Mouse (Mus musculus) large intestine, adult 2 months (tissue): ENCODE measurements around the gene Zfp507. TPM values are rescaled to one million over a fixed set of nuclear protein-coding genes. Genes with fewer than 3 reads are reported as not detected.

Experiments
- DNase-seq: peaks from one replicate; pipeline ENCODE4 v3.0.0-alpha.2; 2012; ENCODE audit warnings: low read depth, low spot score
- WGBS: fragments of 180-500 bp; shearing (Covaris S2); methylation state at CpG from one replicate; pipeline ENCODE4 v1.1.7; 2018; 5-methylcytosine and 5-hydroxymethylcytosine counted together
- polyA plus RNA-seq: library from polyadenylated mRNA; depleted of rRNA; stranded (reverse); fragments of >200 nt; gene quantifications from 2 replicates; pipeline ENCODE4 v1.2.3, GENCODE M21; 2012; rRNA removed

The Zfp507 gene
- polyA plus RNA-seq = 3.6 and 5.4 TPM in 2 replicates

DNA sequence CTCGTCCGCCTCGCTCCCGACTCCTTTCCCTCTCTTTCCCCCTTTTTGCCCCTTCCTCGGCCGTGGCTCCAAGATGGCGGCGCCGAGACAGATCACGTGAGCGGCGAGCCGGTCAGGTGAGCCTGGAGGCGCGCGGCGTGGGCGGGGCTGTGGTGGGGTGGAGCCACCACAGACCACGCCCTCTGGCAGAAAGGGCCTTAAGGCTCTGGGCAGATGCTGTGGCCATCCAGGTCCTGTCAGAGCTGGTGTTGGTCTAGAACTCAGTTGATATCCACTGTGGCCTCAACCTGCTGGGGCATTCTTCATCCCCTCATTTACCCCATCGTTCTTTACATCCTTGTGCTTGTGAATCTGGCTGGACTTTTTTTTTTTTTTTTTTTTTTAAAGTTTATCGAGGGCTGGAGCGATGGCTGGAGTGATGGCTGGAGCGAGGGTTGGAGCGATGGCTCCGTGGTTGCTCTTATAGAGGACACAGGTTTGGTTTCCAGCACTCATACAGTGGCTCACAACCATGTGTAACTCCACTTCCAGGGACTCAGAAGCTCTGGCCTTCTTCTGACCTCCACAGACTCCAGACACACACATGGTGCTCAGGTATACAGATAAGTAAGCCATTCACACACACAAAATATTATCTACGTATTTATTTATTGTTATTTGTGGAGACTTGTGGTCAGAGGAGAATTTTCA is at the start of gene Zfp507:
Gene Zfp507 (minus strand): TSS at position 98 of the 690 bp plus-strand sequence.
- 17% methylated on average over 26 of the region's 26 CpGs for WGBS
- DNase-seq = peak; percentile 46

DNA sequence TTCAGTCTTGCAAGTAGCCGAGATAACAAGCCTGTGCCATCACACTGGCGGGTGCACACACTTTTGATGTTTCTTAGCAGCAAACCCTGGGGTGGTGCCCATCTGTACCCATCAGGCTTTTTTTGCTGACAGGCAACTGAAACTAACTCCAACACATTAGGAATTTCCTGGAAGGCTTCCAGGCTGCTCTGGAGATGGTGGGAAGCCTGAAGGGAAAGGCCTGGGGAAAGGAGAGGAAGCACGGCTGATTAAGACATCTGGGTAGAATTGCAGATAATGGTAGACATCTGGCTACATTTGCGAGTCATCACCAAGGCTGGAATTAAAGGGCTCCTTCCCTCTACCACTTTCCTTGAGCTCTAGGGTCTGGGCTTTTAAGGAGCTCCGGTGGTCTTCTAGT is 47.6 kb upstream of the Zfp507 start:
- 82% methylated on average over 5 of the region's 5 CpGs for WGBS
- DNase-seq = no peak

DNA sequence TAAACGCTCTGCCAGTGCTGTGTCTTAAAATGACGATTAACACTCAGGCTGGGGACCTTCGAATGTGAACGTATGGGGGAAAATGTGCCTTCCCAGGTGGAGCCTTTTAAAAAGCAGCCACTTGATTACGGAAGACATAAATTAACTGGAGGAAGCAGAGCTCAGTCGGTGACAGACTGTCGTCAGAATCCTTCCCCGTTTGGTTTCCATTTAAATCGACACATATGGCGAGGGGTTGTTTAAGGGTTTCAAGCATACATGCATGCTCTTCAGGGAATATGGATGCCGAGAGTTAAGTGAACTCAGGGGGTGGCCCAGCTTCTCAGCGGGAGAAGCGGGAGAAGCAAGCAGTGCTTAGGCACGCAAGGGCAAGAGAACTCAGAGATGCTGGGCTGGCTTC is 45.7 kb upstream of the Zfp507 start:
- 56% methylated on average over 14 of the region's 14 CpGs for WGBS
- no peak for DNase-seq

DNA sequence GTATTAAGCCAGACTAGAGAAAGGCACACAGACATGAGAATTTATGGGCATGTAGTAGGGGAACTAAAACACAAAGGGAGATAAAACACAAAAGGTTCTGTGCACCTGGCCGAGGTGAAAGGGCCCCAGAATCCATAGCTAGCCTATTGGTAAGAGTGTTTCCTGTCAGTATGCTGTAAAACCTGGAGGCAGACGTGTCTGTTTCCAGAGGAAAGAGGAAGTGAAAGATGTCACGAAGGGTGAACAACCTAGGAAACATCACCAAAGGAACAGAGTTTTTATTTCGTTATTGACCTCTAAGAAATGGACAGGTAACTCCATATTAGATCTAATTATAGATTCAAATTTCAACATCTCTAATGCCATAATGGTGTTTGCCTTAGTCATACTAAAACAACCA is 37.7 kb upstream of the Zfp507 start:
- DNase-seq = no peak
- 51% methylated on average over 4 of the region's 4 CpGs for WGBS

DNA sequence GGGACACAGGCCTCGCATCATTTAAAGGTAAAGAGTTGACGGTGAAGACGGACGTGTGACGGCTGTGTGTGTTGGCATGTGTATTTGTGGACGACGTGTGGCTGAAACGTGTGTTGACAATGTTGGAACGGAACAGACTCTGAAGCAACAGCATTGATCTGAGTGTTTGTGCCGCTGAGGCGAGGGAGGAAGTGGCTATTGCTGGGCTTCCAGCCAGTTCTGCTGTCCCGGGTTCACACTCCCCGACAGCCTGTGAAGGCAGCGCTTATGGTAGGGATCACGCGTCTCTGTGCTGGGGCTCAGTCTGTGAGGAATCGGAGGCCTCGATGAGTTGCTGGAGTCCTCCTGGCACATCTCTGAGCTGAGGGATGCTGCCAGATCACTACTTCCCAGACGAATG is 34.0 kb upstream of the Zfp507 start:
- DNase-seq = no peak

DNA sequence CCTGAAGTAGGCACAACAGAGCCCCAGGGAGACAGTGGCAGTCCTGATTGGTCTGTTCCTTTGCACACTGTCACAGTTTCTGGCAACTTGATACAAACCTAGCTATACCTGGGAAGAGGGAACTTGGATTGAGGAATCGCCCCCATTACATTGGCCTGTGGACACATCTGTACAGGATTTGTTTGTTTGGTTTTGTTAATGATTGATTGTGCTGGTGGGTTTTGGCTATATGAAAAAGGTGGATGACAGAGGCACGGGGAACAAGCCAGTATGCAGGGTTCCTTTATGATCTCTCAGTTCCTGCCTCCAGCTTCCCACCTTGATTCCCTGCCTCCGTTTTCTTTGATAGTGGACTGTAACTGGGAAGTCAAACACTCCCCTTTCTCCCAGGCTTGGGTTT is 33.6 kb upstream of the Zfp507 start:
- 43% methylated on average over 3 of the region's 3 CpGs for WGBS
- DNase-seq = no peak

More for the DNA sequence above, 34.0 kb upstream of the Zfp507 start:
- 57% methylated on average over 19 of the region's 19 CpGs for WGBS

DNA sequence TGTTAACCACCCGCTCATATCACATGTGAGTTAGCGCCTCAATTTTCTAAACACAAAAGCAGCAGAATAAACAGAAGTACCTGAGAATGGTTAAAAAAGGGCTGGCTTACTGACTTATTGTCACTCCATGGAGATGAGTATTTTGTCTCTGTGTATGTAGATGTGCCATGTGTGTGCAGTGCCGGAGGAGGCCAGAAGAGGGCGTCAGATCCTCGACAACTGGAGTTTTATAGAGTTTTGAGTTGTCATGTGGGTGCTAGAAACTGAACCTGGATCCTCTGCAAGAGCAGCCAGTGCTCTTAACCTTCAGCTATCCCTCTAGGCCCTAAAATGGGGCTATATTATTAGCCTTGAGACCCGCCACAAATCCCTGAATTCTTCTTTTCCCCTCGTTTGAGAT is 27.3 kb upstream of the Zfp507 start:
- DNase-seq = no peak
- WGBS = 81% methylated on average over 7 of the region's 7 CpGs

DNA sequence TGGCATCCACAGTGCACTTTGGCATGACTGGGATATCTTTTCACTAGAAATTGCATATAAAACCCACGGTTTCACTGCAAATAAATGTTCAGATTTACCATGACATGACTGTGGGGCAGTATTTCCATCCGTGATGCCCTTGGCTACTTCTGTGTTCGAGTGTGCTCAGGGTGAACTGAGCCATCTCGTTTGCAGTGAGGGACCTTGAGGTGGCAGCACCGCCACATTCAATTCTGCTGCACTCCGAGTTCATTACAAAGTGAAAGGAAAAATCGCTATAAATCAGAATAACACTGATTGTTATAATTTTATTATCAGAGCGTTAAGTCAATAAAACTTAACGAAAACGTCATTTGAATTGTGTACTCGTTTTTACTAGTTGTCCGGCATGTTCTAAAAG is 21.1 kb upstream of the Zfp507 start:
- 66% methylated on average over 12 of the region's 12 CpGs for WGBS
- DNase-seq = no peak

DNA sequence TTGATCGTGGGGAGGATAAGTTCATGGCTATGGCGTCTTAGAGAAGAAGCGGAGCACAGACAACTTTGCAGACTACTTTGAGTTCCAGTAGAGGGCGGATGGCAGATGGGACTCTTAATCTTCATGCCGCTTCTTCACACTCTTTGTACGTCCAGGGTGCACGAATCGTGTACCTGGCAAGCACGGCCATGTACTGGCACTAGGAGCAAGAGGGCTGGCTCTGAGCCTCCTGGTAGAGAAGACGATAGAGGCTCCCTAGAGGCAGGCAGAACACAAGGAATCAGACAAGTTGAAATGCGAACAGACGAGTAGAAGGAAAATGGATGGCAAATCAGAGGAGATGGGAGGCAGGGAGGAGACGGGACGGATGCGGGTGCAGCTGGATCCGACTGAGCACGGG is 19.5 kb upstream of the Zfp507 start:
- DNase-seq = no peak
- 86% methylated on average over 17 of the region's 17 CpGs for WGBS

DNA sequence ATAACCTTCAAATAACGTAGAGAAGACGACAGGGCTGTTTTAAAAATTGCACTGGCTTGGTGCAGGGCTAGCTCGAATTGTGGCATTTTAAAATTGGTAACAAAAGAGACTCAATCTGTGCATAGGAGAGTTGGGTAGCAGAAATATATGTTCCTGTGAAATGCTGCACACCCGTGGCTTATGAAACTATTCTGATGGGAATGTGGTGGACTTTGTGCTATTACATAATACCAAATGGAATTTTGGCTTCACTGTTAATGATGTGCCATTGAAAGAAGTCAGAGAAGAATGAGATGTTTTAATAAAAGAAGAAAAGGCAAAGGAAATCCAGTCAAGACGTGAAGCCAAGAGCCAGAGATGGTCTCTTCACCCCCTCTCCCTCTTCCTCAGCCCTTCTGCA is 18.6 kb upstream of the Zfp507 start:
- 64% methylated on average over 5 of the region's 5 CpGs for WGBS
- DNase-seq = no peak

DNA sequence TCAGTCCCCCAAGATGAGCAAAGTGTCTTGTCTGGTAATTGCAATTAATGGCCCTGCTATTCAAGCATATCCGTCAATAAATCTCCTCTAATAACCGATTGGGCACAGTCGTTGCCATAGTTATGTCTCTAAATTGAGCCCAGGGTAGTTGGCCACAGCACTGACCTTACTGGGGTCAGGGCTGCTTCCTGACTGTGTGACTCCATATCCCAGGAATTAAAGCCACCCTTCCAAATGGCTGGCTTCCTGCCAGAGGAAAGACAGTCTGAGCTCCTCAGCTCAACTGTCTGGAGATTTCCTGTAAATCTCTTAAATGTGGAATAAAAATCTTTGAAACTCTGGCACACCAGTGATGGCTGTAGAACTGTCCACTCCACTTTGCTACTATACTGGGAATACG is 16.7 kb upstream of the Zfp507 start:
- WGBS = 67% methylated on average over 4 of the region's 4 CpGs
- DNase-seq = no peak

DNA sequence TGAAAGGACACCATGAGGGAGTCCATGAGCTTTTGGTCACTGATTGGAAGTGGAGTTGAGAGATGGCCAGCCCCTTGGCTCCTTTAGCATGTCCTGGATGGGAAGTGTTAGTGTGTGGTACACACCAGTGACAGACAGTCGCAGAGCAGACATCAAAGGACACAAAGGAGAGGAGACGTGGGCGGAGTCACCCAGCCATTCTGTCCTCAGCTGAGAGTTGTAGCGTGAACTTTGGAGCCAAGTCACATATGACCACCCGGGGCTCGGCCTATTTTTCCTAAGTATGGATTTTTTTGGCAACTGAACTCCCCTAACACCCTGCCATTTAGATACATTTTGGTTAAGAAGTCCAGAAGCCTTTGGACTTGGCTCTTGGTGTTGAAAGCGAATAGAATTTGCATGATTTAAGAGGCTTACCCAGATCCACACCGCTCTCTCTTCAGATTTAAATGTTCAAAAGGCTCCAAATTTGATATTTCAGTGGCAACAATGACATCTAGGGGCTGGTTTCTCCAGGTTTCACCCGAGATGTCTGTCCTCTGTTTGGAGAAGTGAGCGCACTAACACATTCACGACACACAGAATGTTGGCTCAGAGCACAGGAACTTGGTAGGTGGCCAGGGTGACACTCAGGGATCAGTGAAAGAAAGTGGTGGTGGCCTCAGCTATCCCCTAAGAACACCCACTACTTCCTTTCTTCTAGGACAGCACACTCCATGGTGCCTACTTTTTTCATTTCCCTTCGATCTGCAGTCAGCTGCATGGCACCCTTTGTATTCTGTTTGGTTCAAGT is 12.2 kb upstream of the Zfp507 start:
- 69% methylated on average over 12 of the region's 12 CpGs for WGBS
- no peak for DNase-seq

DNA sequence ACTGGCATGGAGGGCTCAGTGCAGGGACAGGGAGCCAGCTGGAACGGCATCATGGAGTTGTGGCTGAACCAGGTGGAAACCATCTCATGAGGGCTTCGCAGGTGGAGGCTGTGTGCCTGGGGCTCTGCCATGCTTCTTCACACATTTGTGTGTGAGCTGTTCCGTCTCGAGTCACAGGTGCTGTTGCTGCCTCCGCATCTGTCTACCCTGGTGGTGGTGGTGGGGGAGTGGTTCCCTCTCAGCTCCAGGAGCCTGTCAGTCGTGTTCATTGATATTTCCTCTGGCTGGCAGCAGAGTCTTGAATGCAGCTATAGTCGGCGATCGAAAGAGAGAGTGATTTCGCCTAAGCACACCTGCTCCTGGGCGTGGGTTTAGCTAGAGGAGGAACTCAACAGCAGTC is 10.5 kb upstream of the Zfp507 start:
- no peak for DNase-seq
- WGBS = 60% methylated on average over 11 of the region's 11 CpGs

DNA sequence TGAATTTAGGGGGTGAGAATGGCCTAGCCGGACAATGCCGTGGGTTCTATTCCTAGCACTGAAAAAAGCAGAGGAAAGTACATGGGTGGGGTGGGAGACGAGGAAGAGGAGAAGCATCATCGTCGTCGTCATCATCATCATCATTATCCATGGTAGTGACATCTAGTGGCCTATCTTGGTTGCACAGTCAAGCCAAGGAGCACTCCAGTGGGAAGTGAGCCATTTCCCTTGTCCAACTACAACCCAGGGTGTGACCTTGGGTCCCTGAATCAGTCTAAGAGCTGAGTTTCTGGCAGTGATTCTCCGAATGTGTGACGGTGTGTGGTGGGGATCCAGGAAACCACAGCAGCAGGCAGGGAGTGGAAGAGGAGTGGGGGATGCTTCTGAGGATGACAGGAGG is 7.9 kb upstream of the Zfp507 start:
- no peak for DNase-seq
- WGBS = 30% methylated on average over 8 of the region's 8 CpGs

DNA sequence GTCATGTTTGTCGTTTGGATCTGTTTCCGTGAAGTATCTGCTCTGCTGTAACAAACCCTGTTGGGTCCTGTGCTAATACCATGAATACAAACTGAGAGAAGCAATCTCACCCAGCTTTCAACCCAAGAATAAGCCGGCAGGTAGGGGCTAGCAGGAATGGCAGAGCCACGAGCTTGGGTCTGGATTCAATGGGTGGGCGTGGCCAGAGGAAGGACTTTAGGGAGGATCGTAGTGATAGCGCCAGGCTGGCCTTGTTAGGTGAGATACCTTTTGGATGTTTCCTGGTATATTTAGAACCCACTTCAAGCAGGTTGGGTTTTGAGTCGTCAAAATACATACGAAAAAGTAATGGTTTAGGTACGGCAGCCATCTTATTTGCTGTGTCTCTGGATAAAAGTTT is 1.4 kb upstream of the Zfp507 start:
- WGBS = 75% methylated on average over 10 of the region's 10 CpGs
- DNase-seq = no peak

DNA sequence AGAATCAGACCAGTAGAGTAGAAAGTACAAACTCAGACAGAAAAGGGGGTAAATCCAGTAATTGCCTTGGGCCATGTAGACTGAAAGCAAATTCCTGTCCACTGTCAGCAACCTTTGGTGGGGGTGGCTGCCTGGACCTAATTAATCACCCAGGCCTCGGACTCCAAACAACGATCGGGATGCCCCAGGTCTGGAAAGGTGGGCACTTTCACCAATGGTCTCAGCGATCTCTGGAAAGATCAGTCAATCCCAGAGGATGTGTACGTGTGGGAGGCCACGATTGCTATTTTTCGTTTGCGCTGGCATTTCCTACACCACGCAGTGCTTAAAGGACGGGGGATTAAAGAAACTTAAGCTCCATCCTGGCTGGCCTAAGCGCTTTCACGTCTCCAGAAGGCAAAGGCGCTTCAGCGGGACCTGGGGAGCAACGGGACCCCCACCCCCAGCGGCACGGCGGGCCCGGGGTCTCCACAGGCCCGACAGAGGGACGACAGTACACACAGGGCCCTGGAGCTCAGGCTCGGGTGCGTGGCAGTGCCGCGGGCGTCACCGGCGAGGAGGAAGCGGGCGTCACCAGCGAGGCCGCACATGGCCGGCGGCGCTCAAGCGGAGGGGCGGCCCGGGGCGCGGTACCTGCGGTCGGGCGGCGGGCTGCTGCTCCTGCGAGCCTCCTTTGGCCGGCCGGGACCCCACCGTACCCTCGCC is 450 bp downstream of the Zfp507 start:
- WGBS = under 1% methylated on average over 48 of the region's 49 CpGs
- DNase-seq = peak; percentile 8

DNA sequence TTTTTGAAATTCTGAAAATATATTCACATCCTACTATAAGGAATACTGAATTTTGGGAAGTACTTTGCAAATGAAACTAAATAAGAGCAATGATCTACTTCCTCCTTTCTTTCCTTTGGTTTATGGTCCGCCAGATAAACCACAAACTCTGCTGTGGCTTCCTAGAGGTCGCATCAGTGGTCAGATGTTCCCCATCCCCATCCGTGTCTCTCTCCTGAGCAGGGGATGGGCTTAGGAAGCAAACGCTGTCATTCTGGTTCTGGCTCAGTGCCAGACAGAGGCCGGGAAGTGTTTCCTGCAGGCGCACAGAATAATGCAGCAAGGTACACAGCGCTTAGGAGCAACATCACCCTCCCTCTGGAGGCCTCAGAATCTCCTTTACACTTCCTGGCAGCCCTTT is 6.7 kb downstream of the Zfp507 start:
- no peak for DNase-seq
- 42% methylated on average over 7 of the region's 7 CpGs for WGBS

DNA sequence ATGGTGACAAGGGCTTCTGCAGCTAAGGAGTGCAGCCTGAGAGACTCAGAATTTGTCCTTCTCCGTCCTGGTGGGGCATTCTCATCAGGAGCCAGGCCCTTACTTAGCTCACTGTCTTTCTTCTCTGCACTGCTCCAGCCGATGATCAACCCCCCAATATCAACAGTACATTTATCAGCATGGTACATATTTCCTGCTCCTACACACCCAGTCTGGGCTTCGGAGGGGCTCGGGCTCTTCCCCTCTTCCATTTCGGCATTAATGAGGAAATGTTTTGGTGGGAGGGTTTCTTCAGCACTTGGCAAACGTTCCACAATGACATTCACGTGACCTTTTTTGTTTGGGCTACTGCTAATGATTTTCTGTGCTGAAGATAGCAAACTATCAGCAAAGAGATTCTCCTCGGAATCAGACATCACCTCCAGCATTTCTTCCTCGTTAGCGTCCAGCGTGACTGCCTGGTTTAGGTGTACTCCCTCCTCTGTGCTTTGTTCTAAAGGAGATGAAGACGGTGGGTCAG is 8.6 kb downstream of the Zfp507 start:
- DNase-seq = no peak
- WGBS = 81% methylated on average over 12 of the region's 12 CpGs

DNA sequence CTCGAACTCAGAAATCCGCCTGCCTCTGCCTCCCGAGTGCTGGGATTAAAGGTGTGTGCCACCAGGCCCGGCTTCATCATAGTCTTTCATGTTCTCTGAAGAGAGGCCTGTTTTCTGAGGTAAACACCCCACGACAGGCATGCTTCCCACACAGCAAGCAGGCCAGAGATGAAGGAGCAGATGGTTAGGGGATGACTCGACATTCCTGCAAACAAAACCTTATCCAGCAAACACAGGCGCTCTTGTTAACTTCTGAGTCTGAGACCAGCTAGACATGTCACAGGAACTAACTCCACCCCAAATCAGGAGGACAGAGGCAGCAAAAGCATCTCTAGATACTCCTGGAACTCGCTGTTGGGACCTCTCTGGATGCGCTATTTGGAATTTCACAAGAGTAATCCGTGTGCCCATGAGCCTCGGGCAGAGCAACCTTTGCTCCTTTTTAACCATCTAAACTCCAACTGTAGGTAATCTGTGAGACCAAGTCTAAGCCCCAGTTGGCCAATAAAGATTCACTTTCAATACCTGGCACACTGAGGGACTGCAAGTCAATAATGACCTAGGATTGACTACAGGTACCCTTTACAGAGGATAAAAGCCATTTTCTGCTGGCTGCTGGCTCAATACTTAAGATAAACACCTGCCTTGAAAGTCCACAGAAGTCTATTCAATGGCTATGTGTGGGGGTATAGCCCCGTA is 10.5 kb downstream of the Zfp507 start:
- DNase-seq = no peak
- WGBS = 67% methylated on average over 12 of the region's 12 CpGs

DNA sequence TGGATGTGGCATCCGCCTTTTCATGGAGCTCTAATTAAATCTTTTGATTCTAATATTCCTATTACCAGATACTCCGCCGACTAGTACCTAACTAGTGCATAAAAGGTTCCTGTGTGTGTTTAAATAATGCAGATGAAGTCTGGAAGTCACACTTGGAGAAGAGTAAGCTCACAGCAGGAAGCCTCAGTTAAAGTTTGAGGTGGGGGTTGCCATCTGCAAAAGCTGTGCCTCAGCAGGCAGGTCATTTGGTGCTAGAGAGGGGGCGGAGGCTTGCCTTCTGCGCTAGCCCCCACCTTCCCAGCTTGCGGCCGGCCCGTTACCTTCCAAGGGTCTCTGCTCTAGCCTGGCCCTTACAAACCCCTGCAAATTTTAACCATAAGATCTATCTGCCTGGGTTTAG is 11.9 kb downstream of the Zfp507 start:
- WGBS = 86% methylated on average over 8 of the region's 8 CpGs
- DNase-seq = no peak
